Mouse (Mus musculus) gastrocnemius, postnatal 14 days (tissue): Measurements from ENCODE around the gene Hist1h3c. TPM values are rescaled to one million over a fixed set of nuclear protein-coding genes. Genes with fewer than 3 reads are reported as not detected.
"Not testable (repeated sequence)": the region's sequence is repeated elsewhere in the genome, so short reads cannot be mapped to it uniquely, and the experiment has no call there.

ENCODE experiments used
- DNase-seq: peaks from one replicate; pipeline ENCODE4 v3.0.0; 2021; ENCODE audit warnings: mixed read lengths
- intact Hi-C: fragments of 180-260 bp; cut with DNase I; formaldehyde crosslinking; loops from one replicate; pipeline ENCODE4 v1.15.1; 2025; ENCODE audit warnings: low total_unique reads
- long read RNA-seq, 2 experiments: library from polyadenylated mRNA; stranded (forward); transcript quantifications; one replicate each; pipeline ENCODE4 v2.0.0; 2021
- total RNA-seq, 2 experiments: library from RNA; stranded (reverse); gene quantifications; 2 replicates each; pipeline ENCODE4 v1.2.3; 2021

The Hist1h3c gene
- 10 to 100 TPM; 31.6 to 33.2 TPM for total RNA-seq
- long read RNA-seq, experiment 1, result 0 reads
- long read RNA-seq, experiment 2, result 0 reads

DNA sequence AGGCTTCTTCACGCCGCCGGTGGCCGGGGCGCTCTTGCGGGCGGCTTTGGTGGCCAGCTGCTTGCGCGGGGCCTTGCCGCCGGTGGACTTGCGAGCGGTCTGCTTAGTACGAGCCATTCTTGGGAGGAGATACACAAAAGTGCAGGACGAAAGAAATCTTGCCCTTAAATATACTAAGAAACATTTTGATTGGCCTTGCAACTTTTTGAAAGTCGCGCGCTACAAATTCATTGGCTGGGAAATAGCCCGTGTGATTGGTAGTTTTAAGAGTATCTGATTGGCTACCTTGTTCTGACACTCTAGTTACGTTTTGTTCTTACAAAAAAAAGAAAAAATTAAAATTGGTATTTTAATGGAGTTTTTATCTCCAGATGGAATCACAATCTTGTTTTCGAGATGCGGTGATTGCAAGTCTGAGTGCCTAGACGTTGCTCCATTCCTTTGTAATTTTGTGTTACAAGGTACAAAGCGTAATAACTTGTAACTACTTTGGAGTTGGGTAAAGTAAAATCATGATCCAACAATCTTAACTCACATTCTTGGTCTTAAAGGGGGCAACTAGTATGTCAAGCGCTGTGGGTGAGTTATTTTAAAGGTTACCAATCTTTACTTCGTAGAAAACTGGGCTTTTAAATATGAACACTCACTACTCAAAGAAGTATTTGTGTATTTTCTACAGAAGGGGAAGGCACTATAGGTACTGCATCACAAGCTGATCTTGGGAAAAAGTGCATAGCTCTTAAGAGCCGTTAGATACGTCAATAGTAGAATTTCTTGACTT, at the start of gene Hist1h3c:
Hist1h3c (minus strand) TSS at position 222 of the 781 bp plus-strand sequence.
- intact Hi-C loops, result no loop called here
- peak; percentile 71 for DNase-seq

DNA sequence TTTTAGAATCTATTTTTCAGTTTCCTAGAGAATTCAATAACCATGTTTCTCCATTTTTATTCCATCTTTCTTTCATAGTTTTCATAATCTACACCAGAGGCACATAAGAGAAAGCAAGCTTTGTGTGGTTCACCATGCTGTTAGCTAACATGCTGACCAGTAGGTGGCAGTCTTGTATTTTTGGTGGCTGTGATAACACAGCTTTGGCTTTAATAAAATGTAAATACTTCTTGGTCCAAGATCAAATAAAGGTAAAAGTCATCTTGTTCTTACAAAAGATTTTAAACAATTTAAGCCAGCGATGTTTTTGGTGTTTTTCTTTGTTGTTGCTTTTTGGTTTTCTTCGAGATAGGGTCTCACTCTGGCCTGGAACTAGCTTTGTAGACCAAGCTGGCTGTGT, 47.1 kb upstream of the Hist1h3c start:
- intact Hi-C loops, result no loop called here
- peak; percentile 6 for DNase-seq

DNA sequence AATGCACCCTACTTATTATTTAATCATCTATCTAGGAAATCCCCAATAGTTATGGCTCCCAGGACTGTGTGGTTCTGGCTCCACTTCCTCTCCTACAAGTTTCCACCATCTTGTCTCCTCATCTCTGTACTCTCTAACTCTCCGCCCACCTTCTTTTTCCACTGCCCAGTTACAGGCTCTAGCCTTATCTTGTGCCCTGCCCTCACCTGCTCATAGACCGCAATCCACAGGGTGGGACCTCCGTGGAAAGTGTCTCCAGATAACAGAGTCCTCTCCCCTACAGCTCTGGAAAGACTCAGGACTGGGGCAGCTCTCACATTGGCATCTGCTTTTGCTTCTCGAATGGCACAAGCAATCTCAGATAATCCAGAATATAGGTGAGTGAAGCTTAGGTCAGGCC, 33.6 kb upstream of the Hist1h3c start:
- intact Hi-C loops, result no loop called here
- DNase-seq, result no peak

DNA sequence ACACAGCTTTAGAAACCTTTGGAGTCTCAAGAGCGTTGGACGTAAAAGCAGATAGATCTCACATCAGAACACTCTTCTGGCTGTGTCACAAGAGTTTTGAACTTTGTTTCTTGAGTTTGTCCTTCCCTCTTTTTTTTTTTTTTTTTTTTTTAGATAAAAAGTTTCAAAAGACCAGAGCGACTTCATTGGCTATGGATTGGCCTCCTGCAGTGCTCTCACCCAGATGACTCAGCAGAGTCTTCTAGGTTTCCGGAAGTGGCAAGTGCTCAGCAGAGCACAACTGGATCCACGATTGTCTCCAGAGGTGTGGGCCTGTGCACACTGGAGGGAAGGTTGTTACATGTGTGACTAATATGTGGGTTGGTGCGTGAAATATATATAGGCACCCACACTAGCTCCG, 32.9 kb upstream of the Hist1h3c start:
- intact Hi-C loops, result no loop called here
- no peak for DNase-seq

DNA sequence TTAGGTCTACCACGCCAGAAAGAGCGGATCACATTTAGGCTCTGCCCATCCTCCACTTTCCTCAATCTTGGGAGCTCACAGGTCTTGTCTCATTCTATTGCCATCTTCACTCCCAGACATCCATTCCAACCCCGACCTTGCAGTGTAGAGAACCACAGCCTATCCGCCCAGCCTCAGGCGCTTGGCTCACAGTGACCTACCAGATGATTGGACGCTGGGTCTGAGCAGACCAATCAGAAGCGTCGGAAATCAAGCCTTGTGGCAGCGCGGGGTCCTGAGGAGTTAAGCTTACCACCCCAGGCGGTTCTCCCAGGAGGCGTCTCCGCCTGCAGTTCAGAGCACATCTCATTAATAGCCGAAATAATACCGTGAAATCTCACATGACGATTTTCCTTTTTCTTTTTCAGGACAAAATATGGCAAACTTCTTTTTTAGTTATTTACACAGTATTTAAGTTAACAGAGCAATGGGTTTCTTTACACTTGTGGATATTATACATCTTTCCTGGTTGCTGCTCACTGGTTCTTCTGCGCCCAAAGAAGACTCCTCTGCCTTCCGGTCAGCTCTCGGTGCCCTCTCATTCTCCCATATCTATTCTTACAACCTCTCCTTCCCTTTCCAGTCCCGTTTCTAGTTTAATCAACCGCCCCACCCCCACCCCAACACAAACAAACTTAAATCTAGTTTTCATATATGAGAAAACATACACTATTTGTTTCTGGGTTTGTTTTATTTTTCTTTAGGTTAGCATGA, 27.3 kb upstream of the Hist1h3c start:
- intact Hi-C loops, result no loop called here
- DNase-seq, result peak; percentile 19

GRCm38 (mm10) chr13:23769613-23770012, 24.2 kb upstream of the Hist1h3c start, which contains the start of gene Trim38:
Gene Trim38, plus strand, starts transcription at chr13:23769913.
- intact Hi-C loops, DNase-seq: not testable (repeated sequence)

- no peak for DNase-seq
- intact Hi-C loops, result no loop called here
Measured at GRCm38 (mm10) chr13:23768834-23769397, 23.5 kb upstream of the Hist1h3c start.

DNA sequence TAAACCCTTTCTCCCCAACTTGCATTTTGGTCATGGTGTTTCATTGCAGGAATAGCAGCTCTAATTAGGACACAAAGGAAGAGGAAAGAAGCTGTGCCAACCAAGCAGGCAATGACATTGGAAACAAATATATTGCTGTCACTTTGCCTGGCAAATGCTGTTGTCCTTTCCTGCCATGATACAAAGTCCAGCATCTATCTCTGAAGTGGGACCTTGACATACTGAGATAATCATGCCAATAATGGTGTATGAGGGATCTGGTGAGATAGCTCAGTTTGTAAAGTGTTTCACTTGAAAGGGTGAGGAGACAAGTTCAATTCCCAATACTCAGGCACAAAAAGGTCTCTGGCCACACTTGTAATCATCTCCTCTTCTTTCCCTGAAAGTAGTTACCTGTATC, 21.4 kb upstream of the Hist1h3c start:
- intact Hi-C loops, result no loop called here
- no peak for DNase-seq

DNA sequence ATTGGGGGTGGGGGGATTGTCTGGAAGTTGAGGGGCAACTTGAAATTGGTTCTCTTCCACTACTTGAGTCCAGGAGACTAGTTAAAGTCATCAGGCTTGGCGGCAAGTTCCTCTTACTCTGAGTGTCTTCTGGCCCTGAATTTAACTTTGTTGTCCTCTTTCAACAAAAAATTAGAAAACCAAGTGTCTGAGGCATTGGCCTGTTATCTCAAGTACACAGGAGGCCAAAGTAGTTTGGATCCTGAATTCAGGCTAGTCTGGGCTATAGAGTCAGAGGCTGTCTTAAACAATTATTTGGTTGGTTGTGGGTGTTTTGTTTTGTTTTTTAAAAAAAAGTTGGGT, 19.7 kb upstream of the Hist1h3c start:
- no peak for DNase-seq
- intact Hi-C loops, result no loop called here

GRCm38 (mm10) chr13:23764324-23765171, 19.1 kb upstream of the Hist1h3c start:
- DNase-seq, result no peak
- intact Hi-C loops, result no loop called here

DNA sequence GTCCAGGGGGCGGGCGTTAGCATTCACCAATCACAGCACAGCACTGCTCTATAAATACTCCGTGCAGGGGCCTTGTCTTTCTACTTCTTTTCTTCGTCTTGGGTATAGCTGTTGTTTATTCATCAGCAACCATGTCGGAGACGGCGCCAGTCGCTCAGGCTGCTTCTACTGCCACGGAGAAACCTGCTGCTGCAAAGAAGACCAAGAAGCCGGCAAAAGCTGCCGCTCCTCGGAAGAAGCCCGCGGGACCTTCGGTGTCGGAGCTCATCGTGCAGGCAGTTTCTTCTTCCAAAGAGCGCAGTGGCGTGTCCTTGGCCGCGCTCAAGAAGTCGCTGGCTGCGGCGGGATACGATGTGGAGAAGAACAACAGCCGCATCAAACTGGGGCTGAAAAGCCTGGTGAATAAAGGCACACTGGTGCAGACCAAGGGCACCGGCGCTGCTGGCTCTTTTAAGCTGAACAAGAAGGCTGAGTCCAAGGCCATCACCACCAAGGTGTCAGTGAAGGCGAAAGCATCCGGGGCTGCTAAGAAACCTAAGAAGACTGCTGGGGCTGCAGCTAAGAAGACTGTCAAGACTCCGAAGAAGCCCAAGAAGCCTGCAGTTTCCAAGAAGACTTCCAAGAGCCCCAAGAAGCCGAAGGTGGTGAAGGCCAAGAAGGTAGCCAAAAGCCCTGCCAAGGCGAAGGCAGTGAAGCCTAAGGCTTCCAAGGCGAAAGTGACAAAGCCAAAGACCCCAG, 18.4 kb upstream of the Hist1h3c start, which contains the start of gene Hist1h1a:
Hist1h1a (plus strand) TSS at position 81 of the 738 bp plus-strand sequence.
- DNase-seq, result peak; percentile 77

GRCm38 (mm10) chr13:23763242-23763585, 17.8 kb upstream of the Hist1h3c start:
- DNase-seq, result no peak
- intact Hi-C loops, result no loop called here

More for the DNA sequence above, 18.4 kb upstream of the Hist1h3c start, which contains the start of gene Hist1h1a:
- intact Hi-C loops, result no loop called here

DNA sequence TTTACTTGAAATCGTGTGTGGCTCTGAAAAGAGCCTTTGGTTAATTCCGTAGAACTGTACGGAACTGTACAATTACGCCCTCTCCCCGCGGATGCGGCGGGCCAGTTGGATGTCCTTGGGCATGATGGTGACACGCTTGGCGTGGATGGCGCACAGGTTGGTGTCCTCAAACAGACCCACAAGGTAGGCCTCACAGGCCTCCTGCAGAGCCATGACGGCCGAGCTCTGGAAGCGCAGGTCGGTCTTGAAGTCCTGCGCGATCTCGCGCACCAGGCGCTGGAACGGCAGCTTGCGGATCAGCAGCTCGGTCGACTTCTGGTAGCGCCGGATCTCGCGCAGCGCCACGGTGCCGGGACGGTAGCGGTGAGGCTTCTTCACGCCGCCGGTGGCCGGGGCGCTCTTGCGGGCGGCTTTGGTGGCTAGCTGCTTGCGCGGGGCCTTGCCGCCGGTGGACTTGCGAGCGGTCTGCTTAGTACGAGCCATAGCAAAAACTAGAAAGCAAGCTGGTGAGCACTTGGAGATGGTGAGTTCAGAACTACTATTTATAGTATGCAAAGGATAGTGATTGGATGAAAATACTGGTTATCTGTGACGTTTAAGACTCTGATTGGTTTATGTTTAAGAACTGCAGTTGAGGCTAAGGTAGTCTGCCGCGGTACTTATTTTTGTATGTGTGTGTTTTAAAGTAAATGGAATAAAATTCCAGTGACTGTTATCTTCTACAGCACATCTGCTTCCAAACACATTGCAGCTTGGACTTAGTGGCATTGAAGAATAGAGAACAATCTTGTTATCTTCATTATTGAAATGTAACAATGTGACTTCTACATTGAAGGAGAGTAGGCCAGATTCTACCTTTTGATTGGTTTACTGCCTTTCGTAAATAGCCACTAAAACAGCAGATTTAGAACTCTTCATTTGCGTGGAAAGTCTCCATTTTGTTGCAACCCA, 16.7 kb upstream of the Hist1h3c start, which contains the start of gene Hist1h3a:
Hist1h3a (minus strand) TSS at position 516 of the 951 bp plus-strand sequence.
- DNase-seq, result peak; percentile 27
- intact Hi-C loops, result not testable (repeated sequence)

DNA sequence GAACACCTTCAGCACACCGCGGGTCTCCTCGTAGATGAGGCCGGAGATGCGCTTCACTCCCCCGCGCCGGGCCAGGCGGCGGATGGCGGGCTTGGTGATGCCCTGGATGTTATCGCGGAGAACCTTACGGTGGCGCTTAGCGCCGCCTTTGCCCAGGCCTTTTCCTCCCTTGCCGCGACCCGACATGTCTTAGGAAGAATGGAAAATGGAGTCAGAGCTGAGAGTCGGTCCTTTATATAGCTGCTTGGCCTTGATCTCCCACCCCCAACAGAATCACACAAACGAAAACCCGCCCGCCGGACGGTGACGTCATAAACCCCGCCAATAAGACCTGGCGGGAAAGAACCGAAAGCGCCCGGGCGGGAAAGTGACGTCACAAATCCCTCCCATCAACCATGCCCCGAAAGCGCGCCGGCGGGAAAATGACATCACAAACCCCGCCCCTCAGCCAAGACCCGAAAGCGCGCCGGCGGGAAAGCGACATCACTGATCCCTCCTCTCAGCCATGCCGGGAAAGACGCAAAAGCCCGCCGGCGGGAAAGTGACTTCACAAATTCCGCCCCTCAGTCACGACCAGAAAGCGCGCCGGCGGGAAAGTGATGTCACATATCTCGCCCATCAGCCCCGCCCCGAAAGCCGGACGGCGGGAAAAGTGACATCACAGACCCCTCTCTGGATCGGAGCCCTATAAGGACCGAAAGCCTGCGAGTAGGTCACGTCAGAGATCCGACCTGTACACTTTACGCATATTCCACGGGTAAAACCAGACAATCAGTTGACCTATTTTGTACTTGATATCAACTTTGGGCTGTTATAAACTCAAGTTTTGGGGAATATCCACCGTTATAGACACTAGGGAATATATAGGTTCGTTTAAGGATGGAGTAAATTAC, 15.8 kb upstream of the Hist1h3c start, which contains the start of gene Hist1h4a:
Hist1h4a (minus strand) TSS at position 259 of the 893 bp plus-strand sequence.
- intact Hi-C loops, result no loop called here
- DNase-seq, result peak; percentile 96

DNA sequence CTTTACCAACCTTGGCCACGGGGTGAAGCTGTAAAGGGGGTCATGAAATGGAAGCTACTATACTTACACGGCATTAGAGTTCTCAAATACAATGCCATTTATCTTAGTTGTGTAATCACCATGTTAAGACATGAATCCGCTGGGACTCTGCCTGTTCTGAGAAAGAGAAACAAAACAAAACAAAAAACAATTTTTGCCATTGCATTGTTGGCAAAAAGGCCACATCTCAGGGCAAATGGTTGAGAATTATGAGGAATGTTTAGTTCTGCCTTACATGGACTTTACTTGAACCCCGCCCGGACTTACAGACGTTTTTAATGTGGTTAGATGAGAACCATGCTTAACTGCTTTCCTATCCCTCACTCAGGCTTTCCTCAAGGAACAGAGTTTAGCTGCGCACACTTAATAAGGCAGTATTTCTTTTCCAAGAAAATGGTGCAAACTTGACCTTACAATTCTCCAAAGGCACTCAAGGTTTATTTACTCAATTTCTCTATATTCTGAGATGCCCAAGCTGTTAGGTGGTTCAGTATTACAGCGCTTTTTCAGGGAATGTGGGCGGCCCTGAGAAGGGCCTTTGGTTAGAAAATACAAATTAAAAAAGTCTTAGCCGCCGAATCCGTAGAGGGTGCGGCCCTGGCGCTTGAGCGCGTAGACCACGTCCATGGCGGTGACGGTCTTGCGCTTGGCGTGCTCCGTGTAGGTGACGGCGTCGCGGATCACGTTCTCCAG, 15.0 kb upstream of the Hist1h3c start:
- DNase-seq, result no peak
- intact Hi-C loops, result no loop called here

GRCm38 (mm10) chr13:23759916-23760239, 14.5 kb upstream of the Hist1h3c start:
- no peak for DNase-seq
- intact Hi-C loops, result no loop called here
